Comparison of ENCODE assay signal across 8 mouse cellular contexts in genomic region chr4:48540576-48541111, GRCm38 (mm10). TPM values are rescaled to one million over a fixed set of nuclear protein-coding genes. Genes with fewer than 3 reads are reported as not detected.
DNase-seq lines count a peak whose midpoint lies in the region; ATAC-seq and TF ChIP-seq lines count a peak whose summit lies in the region.

No protein-coding gene starts in this region.

- peak overlapping the region; percentile 78 for H3K4me2 ChIP-seq in kidney, embryonic 14.5 days (replicated peaks; ENCODE audit: low read depth, low read length)
- peak overlapping the region; percentile 57 for H3K4me2 ChIP-seq in stomach, embryonic 16.5 days (ENCODE audit: low read depth, low read length)

- TF ChIP-seq CTCF in ES-Bruce4 (IDR thresholded peaks at IDR 0.05; ENCODE audit: low read depth, low read length) = no peak
- no peak for TF ChIP-seq CTCF in heart, adult 2 months (IDR thresholded peaks at IDR 0.05)

- peak; percentile 55 for ATAC-seq in kidney, embryonic 14.5 days (ENCODE audit: low FRiP score, low TSS enrichment)
- peak; percentile 63 for ATAC-seq in stomach, embryonic 16.5 days (ENCODE audit: insufficient read depth, low FRiP score)

- no peaks in the 10 kb centered on the region for H3K79me2 ChIP-seq in heart, adult 2 months (replicated peaks; ENCODE audit: control insufficient read depth, insufficient read depth, low read length)

- H3K9ac ChIP-seq in ES-Bruce4 (ENCODE audit: low read depth, poor library complexity, severe bottlenecking) = peak overlapping the region; percentile 100
- peak overlapping the region; percentile 66 for H3K9ac ChIP-seq in heart, adult 2 months (ENCODE audit: low read depth, low read length)
- H3K9ac ChIP-seq in kidney, embryonic 14.5 days (ENCODE audit: low read depth, low read length) = peak overlapping the region; percentile 96
- peak overlapping the region; percentile 96 for H3K9ac ChIP-seq in stomach, embryonic 16.5 days (ENCODE audit: low read length)

- peak overlapping the region; percentile 43 for H3K27ac ChIP-seq in ES-Bruce4 (ENCODE audit: insufficient read depth, low read length)
- H3K27ac ChIP-seq in heart, adult 2 months = peak overlapping the region; percentile 87
- peak overlapping the region; percentile 83 for H3K27ac ChIP-seq in kidney, embryonic 14.5 days (ENCODE audit: low read depth, low read length)
- H3K27ac ChIP-seq in stomach, embryonic 16.5 days (ENCODE audit: low read length) = peak overlapping the region; percentile 70

- peaks cover 9% of the 10 kb centered on the region for H3K4me1 ChIP-seq in ES-Bruce4 (ENCODE audit: control insufficient read depth, insufficient read depth, low read length)
- H3K4me1 ChIP-seq in heart, adult 2 months (ENCODE audit: control insufficient read depth, insufficient read depth, low read length) = peaks cover 5% of the 10 kb centered on the region
- peaks cover 20% of the 10 kb centered on the region for H3K4me1 ChIP-seq in kidney, embryonic 14.5 days (ENCODE audit: control insufficient read depth, insufficient read depth, low read length)
- H3K4me1 ChIP-seq in megakaryocyte, embryonic 14.5 days = peaks cover 20% of the 10 kb centered on the region
- H3K4me1 ChIP-seq in stomach, embryonic 16.5 days (ENCODE audit: control insufficient read depth, insufficient read depth, low read length) = peaks cover 22% of the 10 kb centered on the region

- intact Hi-C loops in heart, adult 2 months (cut with DNase I) = loop anchor here (2.0 kb wide), 1 partner anchor 124 kb away; no protein-coding TSS in a partner anchor

- H3K27me3 ChIP-seq in ES-Bruce4 (ENCODE audit: control insufficient read depth, insufficient read depth, low read length, poor library complexity, severe bottlenecking) = no peaks in the 10 kb centered on the region
- no peaks in the 10 kb centered on the region for H3K27me3 ChIP-seq in heart, adult 2 months (ENCODE audit: control insufficient read depth, insufficient read depth, low read length)
- no peaks in the 10 kb centered on the region for H3K27me3 ChIP-seq in kidney, embryonic 14.5 days (ENCODE audit: control insufficient read depth, insufficient read depth, low read length)
- H3K27me3 ChIP-seq in megakaryocyte, embryonic 14.5 days (replicated peaks) = peaks cover 75% of the 10 kb centered on the region
- no peaks in the 10 kb centered on the region for H3K27me3 ChIP-seq in stomach, embryonic 16.5 days (ENCODE audit: control insufficient read depth, insufficient read depth, low read length)

- TF ChIP-seq EP300 in ES-Bruce4 (IDR thresholded peaks at IDR 0.05; ENCODE audit: insufficient read depth, low read depth, low read length) = no peak
- TF ChIP-seq EP300 in heart, adult 2 months (IDR thresholded peaks at IDR 0.05; ENCODE audit: insufficient read depth, low read depth, low read length) = no peak

- WGBS in heart, adult 2 months = 1% methylated on average over 34 of the region's 50 CpGs
- WGBS in kidney, embryonic 14.5 days = 0% methylated on average over 10 of the region's 50 CpGs
- 0% methylated on average over 35 of the region's 50 CpGs for WGBS in stomach, embryonic 16.5 days

- peak overlapping the region; percentile 87 for H3K4me3 ChIP-seq in ES-Bruce4 (ENCODE audit: low read depth, low read length)
- H3K4me3 ChIP-seq in heart, adult 2 months = peak overlapping the region; percentile 63
- H3K4me3 ChIP-seq in kidney, embryonic 14.5 days (ENCODE audit: low read length) = peak overlapping the region; percentile 83
- peak overlapping the region; percentile 88 for H3K4me3 ChIP-seq in megakaryocyte, embryonic 14.5 days (replicated peaks)
- peak overlapping the region; percentile 76 for H3K4me3 ChIP-seq in stomach, embryonic 16.5 days (replicated peaks; ENCODE audit: low read length)

- H3K9me3 ChIP-seq in ES-Bruce4 (replicated peaks; ENCODE audit: control insufficient read depth, insufficient read depth, low read length, poor library complexity, severe bottlenecking) = no peaks in the 10 kb centered on the region
- no peaks in the 10 kb centered on the region for H3K9me3 ChIP-seq in kidney, embryonic 14.5 days (ENCODE audit: control insufficient read depth, low read length)
- no peaks in the 10 kb centered on the region for H3K9me3 ChIP-seq in megakaryocyte, embryonic 14.5 days
- H3K9me3 ChIP-seq in stomach, embryonic 16.5 days (replicated peaks; ENCODE audit: control insufficient read depth, low read length) = no peaks in the 10 kb centered on the region

- peak; percentile 44 to 48 for DNase-seq in adrenal gland, adult 18-20 months (ENCODE audit: low spot score in 2 of 2)
- DNase-seq in adrenal gland, adult 8-10 months = no peak
- DNase-seq in cerebellum, postnatal 36 days = peak; percentile 55 to 59
- DNase-seq in heart, adult 2 months = peak in 1 of 2 experiments; percentile 68

- no peak for TF ChIP-seq POLR2A in ES-Bruce4 (IDR thresholded peaks at IDR 0.05; ENCODE audit: insufficient read depth, low read length)
- no peak for TF ChIP-seq POLR2A in heart, adult 2 months (IDR thresholded peaks at IDR 0.05; ENCODE audit: insufficient read depth, low read depth, low read length)

- no peaks in the 10 kb centered on the region for H3K36me3 ChIP-seq in ES-Bruce4 (ENCODE audit: control insufficient read depth, insufficient read depth, low read length, poor library complexity, severe bottlenecking)
- no peaks in the 10 kb centered on the region for H3K36me3 ChIP-seq in heart, adult 2 months (ENCODE audit: control insufficient read depth, insufficient read depth, low read length)
- H3K36me3 ChIP-seq in kidney, embryonic 14.5 days (ENCODE audit: control insufficient read depth, insufficient read depth, low read length) = no peaks in the 10 kb centered on the region
- no peaks in the 10 kb centered on the region for H3K36me3 ChIP-seq in megakaryocyte, embryonic 14.5 days (replicated peaks; ENCODE audit: low read length)
- no peaks in the 10 kb centered on the region for H3K36me3 ChIP-seq in stomach, embryonic 16.5 days (ENCODE audit: control insufficient read depth, insufficient read depth, low read length)

RNA-seq across cellular contexts. Expression of gene Msantd3, which starts 0.9 kb away (rescaled TPM):
- total RNA-seq in adrenal gland, adult 18-20 months (2021) = 10 to 100 TPM; 15.0 to 18.7 TPM
- 10 to 100 TPM; 13.6 to 22.3 (median 19.3) TPM for total RNA-seq in adrenal gland, adult 8-10 months (2022)
- polyA plus RNA-seq in ES-Bruce4 (2011; ENCODE audit: insufficient read depth, insufficient read length, low read depth, missing spikeins) = 29.2 and 34.9 TPM in 2 replicates
- 10 to 100 TPM; 18.9 to 21.8 TPM for total RNA-seq in heart, adult 2 months (2021)
- 9.5 and 15.0 TPM in 2 replicates for polyA plus RNA-seq in heart, adult 2 months (2012; rRNA removed)
- 32.1 and 38.6 TPM in 2 replicates for polyA plus RNA-seq in kidney, embryonic 14.5 days (2014; fragmentation: Nextera tagmentation; extraction: Ambion mirVana)
- polyA plus RNA-seq in megakaryocyte, embryonic 14.5 days (2012; ENCODE audit: insufficient read depth, low replicate concordance) = 0.29 TPM in 1 of 2 replicates, not detected in the other
- 14.9 and 17.4 TPM in 2 replicates for polyA plus RNA-seq in stomach, embryonic 16.5 days (2015; fragmentation: Nextera tagmentation; extraction: Ambion mirVana)

RNA-seq across cellular contexts. Expression of gene Tmeff1, which starts 44.3 kb away (rescaled TPM):
- total RNA-seq in adrenal gland, adult 18-20 months (2021) = 10 to 100 TPM in 1 of 2 experiments, 1 to 10 TPM in 1; 9.2 to 12.7 TPM
- total RNA-seq in adrenal gland, adult 8-10 months (2022) = 10 to 100 TPM in 1 of 4 experiments, 1 to 10 TPM in 3; 5.1 to 11.5 (median 7.9) TPM
- 158 and 167 TPM in 2 replicates for polyA plus RNA-seq in ES-Bruce4 (2011; ENCODE audit: insufficient read depth, insufficient read length, low read depth, missing spikeins)
- total RNA-seq in heart, adult 2 months (2021) = 10 to 100 TPM; 11.1 to 11.7 TPM
- 4.9 and 8.5 TPM in 2 replicates for polyA plus RNA-seq in heart, adult 2 months (2012; rRNA removed)
- 69.0 and 93.4 TPM in 2 replicates for polyA plus RNA-seq in kidney, embryonic 14.5 days (2014; fragmentation: Nextera tagmentation; extraction: Ambion mirVana)
- not detected in 2 replicates for polyA plus RNA-seq in megakaryocyte, embryonic 14.5 days (2012; ENCODE audit: insufficient read depth, low replicate concordance)
- 7.0 and 7.9 TPM in 2 replicates for polyA plus RNA-seq in stomach, embryonic 16.5 days (2015; fragmentation: Nextera tagmentation; extraction: Ambion mirVana)
